Mouse (Mus musculus) liver, postnatal 0 days (tissue): ENCODE measurements around the gene Baz1a.
"Not testable (repeated sequence)": the region's sequence is repeated elsewhere in the genome, so short reads cannot be mapped to it uniquely, and the experiment has no call there.

Experiments used
- CTCF ChIP-seq: sonication (generic); IDR thresholded peaks from 2 replicates; pipeline ENCODE4 v1.5.1; 2016; ENCODE audit warnings: antibody characterized with exemption, low read depth
- EP300 ChIP-seq: IDR thresholded peaks from 2 replicates; pipeline ENCODE4 v1.6.1; 2016; ENCODE audit warnings: antibody characterized with exemption, low read depth, mild to moderate bottlenecking

DNA sequence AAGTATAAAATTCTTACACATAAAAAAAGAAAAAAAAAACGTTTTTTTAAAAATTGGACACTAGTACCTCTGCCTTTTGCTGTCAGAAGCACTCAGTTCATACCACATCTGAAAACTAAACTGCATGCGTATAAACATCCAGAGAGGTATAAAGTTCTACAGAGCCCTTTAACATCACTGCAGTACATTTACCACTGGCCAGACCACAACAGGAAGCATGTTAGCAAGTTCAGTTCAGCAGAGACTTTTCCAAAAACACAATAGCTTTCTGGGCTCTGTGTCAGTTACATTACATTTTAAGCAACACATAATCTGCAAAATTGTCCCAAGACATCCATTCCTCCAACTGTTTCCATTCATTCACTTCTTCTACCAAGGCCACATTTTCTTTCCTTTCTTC, 121.6 kb downstream of the Baz1a start:
- TF ChIP-seq CTCF, EP300: not testable (repeated sequence)
